Mouse (Mus musculus) urinary bladder, adult 2 months (tissue): ENCODE data around the gene Sf3b4. TPM values are rescaled to one million over a fixed set of nuclear protein-coding genes. Genes with fewer than 3 reads are reported as not detected.
A peak's percentile ranks its signal among the peaks of the same experiment; 100 is the strongest.
"Not testable (repeated sequence)": the region's sequence is repeated elsewhere in the genome, so short reads cannot be mapped to it uniquely, and the experiment has no call there.

Experiments used
- DNase-seq: peaks from one replicate; pipeline ENCODE4 v3.0.0; 2022; ENCODE audit warnings: low spot score
- polyA plus RNA-seq: library from polyadenylated mRNA; depleted of rRNA; stranded (reverse); fragments of >200 nt; gene quantifications from 2 replicates; pipeline ENCODE4 v1.2.3, GENCODE M21; 2012

Gene Sf3b4
- polyA plus RNA-seq, 1 experiment = 52.3 TPM

DNA sequence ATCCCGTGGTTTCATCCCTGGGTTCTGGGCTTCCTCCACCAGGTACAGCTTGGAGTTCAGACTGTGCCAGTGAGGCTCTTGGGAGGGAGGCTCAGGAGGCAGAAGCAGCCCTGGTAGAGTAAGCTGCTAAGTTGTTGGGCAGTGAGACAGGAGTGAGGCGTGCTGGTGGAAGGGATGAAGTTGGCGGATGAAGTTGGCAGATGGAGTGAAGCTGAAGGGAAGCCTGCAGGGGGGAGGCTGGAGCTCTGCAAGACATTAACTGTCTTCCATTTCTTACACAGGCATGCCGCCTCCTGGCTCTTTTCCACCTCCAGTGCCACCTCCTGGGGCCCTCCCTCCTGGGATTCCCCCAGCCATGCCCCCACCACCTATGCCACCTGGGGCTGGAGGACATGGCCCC, 1.9 kb downstream of the Sf3b4 start:
- DNase-seq = not testable (repeated sequence)

GRCm38 (mm10) chr3:96175251-96175650, 3.1 kb downstream of the Sf3b4 start:
- no peak for DNase-seq

GRCm38 (mm10) chr3:96178427-96178826, 6.3 kb downstream of the Sf3b4 start:
- no peak for DNase-seq

DNA sequence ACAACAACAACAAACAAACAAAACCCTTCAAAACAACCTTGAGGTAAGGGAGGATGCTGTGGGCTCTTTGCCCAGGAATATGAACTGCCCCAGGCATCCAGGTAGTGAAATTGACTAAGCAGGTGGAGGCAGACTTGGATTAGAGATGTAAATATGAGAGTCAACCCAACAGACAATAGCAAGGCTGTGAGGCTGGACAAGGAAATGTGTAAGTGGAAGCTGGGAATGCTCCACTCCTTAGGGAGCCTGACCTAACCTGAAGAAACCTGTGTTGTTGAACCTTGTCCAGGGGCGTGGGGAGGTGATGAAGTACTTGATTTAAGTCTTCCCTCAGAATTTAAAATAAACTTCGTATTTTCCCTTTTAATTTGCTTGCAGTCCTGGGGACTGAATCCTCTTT, 6.8 kb downstream of the Sf3b4 start:
- DNase-seq = no peak

- no peak for DNase-seq
Observed at GRCm38 (mm10) chr3:96179531-96179930, 7.4 kb downstream of the Sf3b4 start.

- no peak for DNase-seq
Observed at GRCm38 (mm10) chr3:96180727-96181477, 8.8 kb downstream of the Sf3b4 start, which contains the start of gene Sv2a. TSS of gene Sv2a (plus strand) at chr3:96181151.

DNA sequence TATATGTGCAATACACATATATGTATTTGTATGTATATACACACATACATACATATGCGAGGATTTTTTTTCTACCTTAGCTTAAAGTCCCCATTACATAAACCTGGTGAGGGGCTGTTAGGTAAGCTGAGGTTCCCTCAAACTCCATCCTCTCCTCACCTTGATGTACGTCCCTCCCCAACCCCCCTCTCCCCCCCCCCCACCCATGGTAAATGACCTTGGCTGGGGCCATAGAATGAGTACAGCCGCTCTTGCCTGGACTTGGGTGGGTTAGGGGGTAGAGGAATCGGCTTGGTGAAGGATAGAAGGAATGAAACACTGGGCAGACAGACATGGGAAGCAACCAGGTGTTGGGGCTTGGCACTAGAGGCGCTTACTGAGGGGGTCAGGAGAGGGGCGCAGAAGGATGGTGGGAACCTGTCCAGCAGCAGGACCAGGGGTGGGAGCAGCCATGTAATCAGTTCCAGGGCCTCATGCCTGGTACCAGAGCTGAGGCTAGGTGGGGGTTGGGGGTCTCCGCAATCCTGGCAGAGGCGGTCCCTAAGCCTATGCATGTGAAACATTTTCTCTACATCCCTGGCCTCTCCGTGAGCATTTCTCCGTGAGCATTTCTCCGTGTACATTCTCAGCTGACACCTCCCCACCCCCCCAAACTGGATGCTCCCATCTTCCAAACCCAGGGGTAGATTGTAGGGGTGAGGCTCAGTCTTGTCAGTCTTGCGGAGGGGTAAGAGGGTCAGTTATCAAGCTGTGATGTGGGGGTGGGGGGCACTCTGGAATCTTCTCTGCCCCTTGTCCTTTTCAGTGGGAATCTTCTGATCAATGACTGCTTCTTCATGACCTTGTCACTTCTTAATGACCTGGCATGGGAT, 9.6 kb downstream of the Sf3b4 start:
- no peak for DNase-seq

DNA sequence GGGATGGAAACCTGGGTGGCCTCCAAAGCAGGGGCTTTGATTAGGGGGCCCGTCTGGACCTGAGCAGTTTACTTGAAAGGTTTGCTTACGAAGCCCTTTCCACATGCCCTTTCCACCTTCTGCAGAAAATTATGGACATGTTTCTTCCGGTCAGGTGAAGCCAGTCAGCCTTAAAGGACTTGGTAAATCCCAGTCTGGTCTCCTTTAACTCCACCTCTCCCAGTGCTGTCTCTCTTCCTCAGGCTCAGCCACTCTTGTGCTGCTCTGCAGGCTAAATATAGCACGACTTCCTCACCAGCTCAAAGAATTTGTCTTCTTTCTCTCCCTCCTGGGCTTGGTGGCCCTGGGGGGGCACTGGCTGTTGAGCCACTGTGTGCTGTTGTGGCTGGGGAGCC, 10.2 kb downstream of the Sf3b4 start:
- DNase-seq = no peak

DNA sequence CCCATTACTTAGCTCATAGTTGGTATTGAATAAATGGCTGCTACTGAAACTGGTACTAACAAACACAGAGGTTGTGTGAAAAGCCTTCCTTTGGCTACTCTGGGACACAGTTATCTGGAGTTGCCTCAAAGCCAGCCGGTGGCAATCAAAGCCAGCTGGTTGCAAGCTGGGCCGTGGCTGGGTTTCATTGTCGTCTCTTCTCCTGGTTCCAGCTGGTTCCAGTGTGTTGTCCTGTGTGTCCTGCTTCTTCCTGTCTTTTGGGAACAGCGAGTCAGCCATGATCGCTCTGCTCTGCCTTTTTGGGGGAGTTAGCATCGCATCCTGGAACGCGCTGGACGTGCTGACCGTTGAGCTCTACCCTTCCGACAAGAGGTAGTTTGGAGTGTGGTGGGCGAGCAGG, 20.8 kb downstream of the Sf3b4 start:
- DNase-seq = no peak

DNA sequence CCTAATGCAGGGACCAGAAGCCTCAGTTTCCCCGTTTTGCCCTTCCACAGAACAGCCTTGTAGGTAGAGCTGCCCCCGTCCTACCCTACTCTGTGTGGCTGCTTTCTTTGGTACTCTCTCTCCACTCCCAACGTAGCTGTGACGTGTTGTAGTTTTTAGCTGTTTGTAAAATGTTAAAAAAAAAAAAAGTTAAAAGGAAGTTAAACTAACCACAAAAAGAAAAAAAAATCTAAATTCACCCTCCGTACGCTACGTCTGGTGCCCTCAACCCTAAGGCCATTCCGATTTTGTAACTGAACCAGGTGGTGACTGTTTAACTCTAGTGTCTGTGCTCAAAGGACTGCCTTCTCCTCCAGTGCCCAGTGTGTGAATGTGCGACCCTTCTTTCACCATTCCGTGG, 22.8 kb downstream of the Sf3b4 start:
- DNase-seq = no peak

DNA sequence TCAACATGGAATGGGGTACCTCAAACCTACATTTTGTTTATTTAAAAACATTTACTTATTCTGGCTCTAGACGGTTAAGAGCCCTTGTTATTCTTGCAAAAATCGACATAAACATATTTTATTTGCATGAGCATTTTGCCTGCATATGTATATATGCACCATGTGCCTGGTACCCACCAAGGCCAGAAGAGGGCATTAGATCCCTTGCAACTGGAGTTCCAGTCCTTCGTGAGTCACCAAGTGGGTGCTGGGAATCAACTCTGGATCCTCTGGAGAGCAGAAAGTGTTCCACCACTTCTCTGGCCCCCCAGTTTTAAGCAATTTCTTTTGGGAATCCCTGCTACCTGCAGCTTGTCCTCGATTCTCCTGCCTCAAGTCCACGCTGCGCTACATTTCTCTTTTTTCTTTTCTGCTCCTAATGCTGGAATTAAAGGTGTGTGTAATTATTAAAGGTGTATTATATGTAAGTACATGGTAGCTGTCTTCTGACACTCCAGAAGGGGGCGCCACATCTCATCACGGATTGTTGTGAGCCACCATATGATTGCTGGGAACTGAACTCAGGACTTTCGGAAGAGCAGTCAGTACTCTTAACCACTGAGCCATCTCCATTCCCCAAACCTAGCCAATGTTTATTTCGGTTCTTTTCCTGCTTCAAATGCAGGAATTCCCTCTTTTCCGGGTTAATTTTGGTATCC, 23.6 kb downstream of the Sf3b4 start:
- no peak for DNase-seq

DNA sequence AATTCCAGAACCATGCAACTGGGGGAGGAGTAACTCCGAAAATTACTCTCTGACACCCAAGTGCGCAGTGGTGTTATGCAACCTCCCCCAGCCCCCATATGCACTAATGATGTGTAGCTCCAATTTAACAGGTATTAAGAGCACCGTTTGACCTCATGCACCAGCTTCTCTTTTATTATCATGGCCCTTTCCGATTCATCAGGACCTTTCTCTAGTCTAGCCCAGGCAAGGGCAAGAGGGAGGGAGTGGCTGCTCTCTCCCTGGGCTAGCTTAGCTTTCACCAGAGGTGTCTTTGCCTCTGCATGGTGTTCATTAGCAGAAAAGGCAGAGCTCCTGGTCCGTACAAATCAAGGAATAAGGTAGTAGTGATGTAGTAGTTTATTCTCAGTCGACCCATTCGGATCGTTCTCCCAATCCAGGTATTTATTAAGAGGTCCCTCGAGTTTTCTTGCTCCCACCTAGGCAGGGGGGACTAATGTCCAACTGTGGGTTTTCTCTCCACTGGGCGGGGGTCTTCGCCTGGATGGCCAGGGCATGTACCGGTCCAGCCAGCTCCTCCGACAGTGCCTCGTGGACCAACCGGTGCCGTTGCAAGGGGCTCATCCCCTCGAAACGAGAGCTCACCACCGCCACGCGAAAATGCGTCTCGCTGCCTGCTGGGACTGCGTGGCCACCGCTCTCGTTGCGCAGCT, 24.5 kb downstream of the Sf3b4 start:
- no peak for DNase-seq

GRCm38 (mm10) chr3:96197129-96197749, 25.1 kb downstream of the Sf3b4 start:
- DNase-seq = peak; percentile 73

GRCm38 (mm10) chr3:96198181-96198580, 26.0 kb downstream of the Sf3b4 start:
- DNase-seq = no peak

GRCm38 (mm10) chr3:96198601-96199251, 26.6 kb downstream of the Sf3b4 start:
- not testable (repeated sequence) for DNase-seq

DNA sequence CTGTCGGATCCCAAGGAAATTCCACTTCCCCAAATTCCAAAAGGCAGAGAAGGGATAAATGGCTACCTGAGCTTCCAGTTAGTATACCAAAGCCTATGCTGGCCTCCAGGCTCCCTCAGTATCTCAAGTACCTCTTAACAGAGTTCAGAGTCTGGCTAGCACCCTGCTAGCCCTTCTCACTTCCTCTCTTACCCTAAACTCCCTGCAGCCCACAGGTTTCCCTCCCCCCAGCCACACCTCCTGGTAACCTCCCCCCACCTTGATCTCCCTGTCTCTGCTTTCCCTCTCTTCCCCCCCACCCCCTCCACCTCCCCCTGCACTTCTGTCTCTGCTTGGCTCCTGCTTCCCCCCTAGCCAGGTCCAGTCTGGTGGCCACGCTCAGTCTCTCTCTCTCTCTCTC, 27.6 kb downstream of the Sf3b4 start:
- no peak for DNase-seq

GRCm38 (mm10) chr3:96207819-96208218, 35.7 kb downstream of the Sf3b4 start:
- DNase-seq = no peak

DNA sequence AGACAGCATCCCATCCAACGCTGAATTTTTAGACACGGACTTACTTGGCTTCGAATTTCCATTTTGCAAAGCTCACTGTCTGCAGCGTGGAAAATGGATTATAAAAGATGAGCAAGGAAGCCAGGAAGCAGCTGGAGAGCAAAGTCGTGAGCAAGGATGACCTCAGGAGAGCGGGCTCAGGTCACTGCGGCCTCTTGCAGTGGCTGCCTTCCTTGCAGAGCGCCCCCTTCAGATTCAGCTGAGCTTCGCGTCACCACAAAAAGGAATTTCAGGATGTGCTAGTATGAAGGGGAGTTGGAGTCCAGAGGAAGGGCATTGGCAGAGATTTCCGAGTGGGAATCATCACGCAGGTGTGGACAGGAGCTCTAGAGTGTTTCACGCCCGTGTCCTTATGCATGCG, 37.1 kb downstream of the Sf3b4 start:
- no peak for DNase-seq

GRCm38 (mm10) chr3:96219191-96219641, 47.1 kb downstream of the Sf3b4 start:
- DNase-seq = no peak

GRCm38 (mm10) chr3:96219661-96220130, 47.6 kb downstream of the Sf3b4 start, which contains the start of the genes Bola1 and Hist2h2ab:
TSS of gene Bola1 (minus strand) at chr3:96219709.
TSS of gene Hist2h2ab (plus strand) at chr3:96219865.
- DNase-seq = peak; percentile 84
